Mouse (Mus musculus) stomach, postnatal 0 days (tissue): ENCODE data around the gene Rap1a. TPM values are rescaled to one million over a fixed set of nuclear protein-coding genes. Genes with fewer than 3 reads are reported as not detected.
A peak's percentile ranks its signal among the peaks of the same experiment; 100 is the strongest.

Experiments used
- ATAC-seq: fragments of 200-750 bp; cut with Nextera tagmentation; 2 replicates; pipeline ENCODE4 v1.8.0; 2017; ENCODE audit not compliant: low FRiP score, low TSS enrichment
- DNase-seq: peaks from one replicate; pipeline ENCODE4 v3.0.0-alpha.2; 2016; ENCODE audit warnings: low spot score
- H3K27ac ChIP-seq: fragments of 300-500 bp; sonication (generic); replicated peaks from 2 replicates; pipeline ENCODE4 v1.5.1; 2014; ENCODE audit warnings: mild to moderate bottlenecking, control low read depth
- H3K27me3 ChIP-seq: fragments of 300-500 bp; sonication (generic); 2 replicates; pipeline ENCODE4 v1.6.1; 2014; ENCODE audit warnings: low read length; ENCODE audit not compliant: control insufficient read depth, insufficient read depth
- H3K36me3 ChIP-seq: fragments of 300-500 bp; sonication (generic); 2 replicates; pipeline ENCODE4 v1.6.1; 2014; ENCODE audit warnings: low read length, mixed read lengths; ENCODE audit not compliant: control insufficient read depth, insufficient read depth
- H3K4me1 ChIP-seq: fragments of 300-500 bp; sonication (generic); replicated peaks from 2 replicates; pipeline ENCODE4 v1.6.1; 2014; ENCODE audit warnings: antibody characterized with exemption; ENCODE audit not compliant: control insufficient read depth, insufficient read depth
- H3K4me2 ChIP-seq: fragments of 300-500 bp; sonication (generic); replicated peaks from 2 replicates; pipeline ENCODE4 v1.6.1; 2014; ENCODE audit warnings: low read depth, mild to moderate bottlenecking, control low read depth, moderate library complexity
- H3K4me3 ChIP-seq: fragments of 300-500 bp; sonication (generic); 2 replicates; pipeline ENCODE4 v1.5.1; 2014; ENCODE audit warnings: low read depth, low read length, control low read depth
- H3K9ac ChIP-seq: fragments of 300-500 bp; sonication (generic); 2 replicates; pipeline ENCODE4 v1.6.1; 2014; ENCODE audit warnings: mild to moderate bottlenecking, low read length, control low read depth, mixed read lengths
- H3K9me3 ChIP-seq: fragments of 300-500 bp; sonication (generic); 2 replicates; pipeline ENCODE4 v1.6.1; 2016; ENCODE audit warnings: low read length; ENCODE audit not compliant: control insufficient read depth
- CTCF ChIP-seq: IDR thresholded peaks from 2 replicates; pipeline ENCODE4 v1.5.1; 2016; ENCODE audit warnings: antibody characterized with exemption, low read depth, mild to moderate bottlenecking, moderate library complexity
- EP300 ChIP-seq: optimal IDR thresholded peaks from 2 replicates; pipeline ENCODE3; 2016; ENCODE audit warnings: antibody characterized with exemption
- WGBS: fragments of 180-500 bp; shearing (Covaris S2); extraction: QIAGEN DNeasy Blood & Tissue Kit; methylation state at CpG from one replicate; pipeline ENCODE4 v1.1.7; 2014; 5-methylcytosine and 5-hydroxymethylcytosine counted together
- polyA plus RNA-seq: library from polyadenylated mRNA; unstranded; fragments of >200 nt; fragmentation: Nextera tagmentation; extraction: Ambion mirVana; gene quantifications from 2 replicates; pipeline ENCODE4 v1.2.1, GENCODE M21; 2015

The Rap1a gene
- polyA plus RNA-seq, 1 experiment from 2014 or later, result 119 TPM

GRCm38 (mm10) chr3:105835875-105836274 lies 34.7 kb upstream of the Rap1a start:
- TF ChIP-seq EP300, result no peak
- TF ChIP-seq CTCF, result no peak
- Histone ChIP-seq H3K9ac (no peak overlapping the region), H3K36me3 (no peaks in the 10 kb centered on the region), H3K4me3 (no peak overlapping the region), H3K4me1 (no peaks in the 10 kb centered on the region), H3K27ac (no peak overlapping the region), H3K4me2 (no peak overlapping the region), H3K9me3 (no peaks in the 10 kb centered on the region), H3K27me3 (no peaks in the 10 kb centered on the region)
- 68% methylated on average over 3 of the region's 3 CpGs for WGBS
- no peak for DNase-seq
- no peak for ATAC-seq

- Histone ChIP-seq H3K9ac (no peak overlapping the region), H3K4me2 (no peak overlapping the region), H3K4me3 (no peak overlapping the region), H3K9me3 (no peaks in the 10 kb centered on the region), H3K4me1 (no peaks in the 10 kb centered on the region), H3K36me3 (no peaks in the 10 kb centered on the region), H3K27me3 (no peaks in the 10 kb centered on the region), H3K27ac (no peak overlapping the region)
- WGBS, result 95% methylated on average over 3 of the region's 3 CpGs
- ATAC-seq (no peak), DNase-seq (no peak)
- TF ChIP-seq EP300 (no peak), CTCF (no peak)
Measured at GRCm38 (mm10) chr3:105831584-105831983, 30.4 kb upstream of the Rap1a start.

- 51% methylated on average over 7 of the region's 7 CpGs for WGBS
- ATAC-seq, result peak; percentile 78
- Histone ChIP-seq H3K4me2 (no peak overlapping the region), H3K9ac (no peak overlapping the region), H3K27me3 (no peaks in the 10 kb centered on the region), H3K36me3 (no peaks in the 10 kb centered on the region), H3K4me3 (no peak overlapping the region), H3K27ac (no peak overlapping the region), H3K9me3 (no peaks in the 10 kb centered on the region), H3K4me1 (no peaks in the 10 kb centered on the region)
- peak; percentile 18 for DNase-seq
- TF ChIP-seq CTCF (no peak), EP300 (no peak)
Measured at GRCm38 (mm10) chr3:105825501-105826161, 24.5 kb upstream of the Rap1a start.

GRCm38 (mm10) chr3:105824704-105825103 lies 23.6 kb upstream of the Rap1a start:
- Histone ChIP-seq H3K4me2 (no peak overlapping the region), H3K4me3 (no peak overlapping the region), H3K27me3 (no peaks in the 10 kb centered on the region), H3K27ac (no peak overlapping the region), H3K9me3 (no peaks in the 10 kb centered on the region), H3K4me1 (no peaks in the 10 kb centered on the region), H3K36me3 (no peaks in the 10 kb centered on the region), H3K9ac (no peak overlapping the region)
- WGBS, result 63% methylated on average over 2 of the region's 2 CpGs
- ATAC-seq, result no peak
- TF ChIP-seq EP300, result no peak
- TF ChIP-seq CTCF, result no peak
- no peak for DNase-seq

GRCm38 (mm10) chr3:105824103-105824502 lies 23.0 kb upstream of the Rap1a start:
- no peak overlapping the region for H3K4me2 ChIP-seq
- no peak overlapping the region for H3K4me3 ChIP-seq
- DNase-seq (no peak), ATAC-seq (no peak)
- no peak overlapping the region for H3K9ac ChIP-seq
- H3K9me3 ChIP-seq, result no peaks in the 10 kb centered on the region
- H3K27me3 ChIP-seq, result no peaks in the 10 kb centered on the region
- no peak overlapping the region for H3K27ac ChIP-seq
- 57% methylated on average over 5 of the region's 5 CpGs for WGBS
- H3K36me3 ChIP-seq, result no peaks in the 10 kb centered on the region
- no peak for TF ChIP-seq CTCF
- TF ChIP-seq EP300, result no peak
- no peaks in the 10 kb centered on the region for H3K4me1 ChIP-seq

GRCm38 (mm10) chr3:105823609-105824008 lies 22.5 kb upstream of the Rap1a start:
- Histone ChIP-seq H3K27me3 (no peaks in the 10 kb centered on the region), H3K36me3 (no peaks in the 10 kb centered on the region), H3K4me3 (no peak overlapping the region), H3K4me2 (no peak overlapping the region), H3K4me1 (no peaks in the 10 kb centered on the region), H3K9me3 (no peaks in the 10 kb centered on the region), H3K9ac (no peak overlapping the region), H3K27ac (no peak overlapping the region)
- ATAC-seq, result no peak
- TF ChIP-seq EP300 (no peak), CTCF (no peak)
- no peak for DNase-seq
